Mouse (Mus musculus): ENCODE measurements around the gene Cacna1f.

Gene Cacna1f

DNA sequence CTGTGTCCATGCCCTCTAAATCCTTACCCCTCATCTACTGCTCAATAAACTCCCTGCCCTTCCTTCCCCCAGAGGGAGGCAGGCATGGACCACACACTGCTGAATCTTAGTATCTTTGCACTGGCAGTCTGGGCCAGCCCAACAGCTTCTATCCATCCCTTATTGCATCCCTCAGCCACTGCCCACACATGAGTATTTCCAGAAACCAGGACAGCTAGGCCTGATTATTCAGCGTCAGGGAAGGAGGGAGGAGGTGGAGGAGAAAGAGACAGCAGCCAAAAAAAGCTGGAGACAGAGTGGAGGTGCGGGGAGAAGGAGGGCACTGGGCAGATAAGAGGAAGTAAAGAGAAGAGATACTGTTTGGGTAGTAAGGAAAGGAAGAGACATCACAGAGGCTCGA, 28.2 kb downstream of the Cacna1f start:
- DNase-seq = no peak

DNA sequence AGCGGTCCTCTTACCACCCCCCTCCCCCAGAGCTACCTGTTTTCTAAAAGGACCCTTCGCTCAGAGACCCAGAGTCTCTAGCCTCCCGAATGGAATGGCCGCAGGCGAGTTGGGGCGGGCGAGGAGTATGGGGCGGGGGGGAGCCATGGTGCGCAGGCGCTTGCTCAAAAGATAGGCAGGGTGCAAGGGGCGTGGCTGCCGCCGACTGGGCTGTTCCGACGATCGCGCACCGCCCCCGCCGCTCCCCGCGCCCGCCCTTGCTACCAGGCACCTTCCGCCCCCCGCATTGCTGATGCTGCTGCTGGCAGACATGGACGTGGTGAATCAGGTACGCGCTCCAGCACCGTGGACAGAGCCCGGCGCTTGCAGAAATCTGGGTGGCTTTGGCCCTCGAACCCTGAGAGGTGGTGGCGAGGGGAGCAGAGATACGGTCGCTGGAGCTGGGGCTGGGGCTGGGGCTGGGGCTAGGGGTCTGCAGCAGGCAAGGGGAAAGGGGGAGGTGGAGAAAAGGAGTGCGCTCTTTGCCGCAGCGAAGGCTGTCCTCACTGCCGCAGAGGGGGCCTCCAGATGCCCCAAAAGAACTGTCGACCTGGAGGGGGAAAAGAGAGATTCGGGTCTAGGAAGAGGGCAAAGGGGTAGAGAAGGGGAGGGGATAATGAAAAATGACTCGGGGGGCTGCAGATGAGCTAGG, 31.7 kb downstream of the Cacna1f start, which contains the start of gene Syp:
TSS of gene Syp (plus strand) at position 71 of the 691 bp plus-strand sequence.
- DNase-seq = peak; percentile 92

GRCm38 (mm10) chrX:7639536-7640325, 32.8 kb downstream of the Cacna1f start:
- no peak for DNase-seq

DNA sequence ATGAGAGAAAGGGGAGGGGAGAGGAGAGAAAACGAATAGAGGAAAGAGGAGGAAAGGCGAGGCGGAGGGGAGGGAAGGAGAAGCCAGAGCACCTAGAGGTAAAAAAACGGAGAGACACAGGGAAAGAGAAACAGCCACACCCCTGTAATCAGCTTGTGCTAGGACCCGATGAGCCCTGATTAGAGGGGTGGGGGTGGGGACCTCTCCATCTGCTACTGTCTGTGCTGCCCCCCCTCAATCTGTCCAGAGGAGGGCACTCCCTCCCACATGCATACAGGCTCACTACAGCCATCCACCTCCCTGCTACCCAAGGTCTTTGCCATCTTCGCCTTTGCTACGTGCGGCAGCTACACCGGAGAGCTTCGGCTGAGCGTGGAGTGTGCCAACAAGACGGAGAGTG, 33.9 kb downstream of the Cacna1f start:
- no peak for DNase-seq

- peak; percentile 85 for DNase-seq
Measured at GRCm38 (mm10) chrX:7645349-7645748, 38.5 kb downstream of the Cacna1f start.

DNA sequence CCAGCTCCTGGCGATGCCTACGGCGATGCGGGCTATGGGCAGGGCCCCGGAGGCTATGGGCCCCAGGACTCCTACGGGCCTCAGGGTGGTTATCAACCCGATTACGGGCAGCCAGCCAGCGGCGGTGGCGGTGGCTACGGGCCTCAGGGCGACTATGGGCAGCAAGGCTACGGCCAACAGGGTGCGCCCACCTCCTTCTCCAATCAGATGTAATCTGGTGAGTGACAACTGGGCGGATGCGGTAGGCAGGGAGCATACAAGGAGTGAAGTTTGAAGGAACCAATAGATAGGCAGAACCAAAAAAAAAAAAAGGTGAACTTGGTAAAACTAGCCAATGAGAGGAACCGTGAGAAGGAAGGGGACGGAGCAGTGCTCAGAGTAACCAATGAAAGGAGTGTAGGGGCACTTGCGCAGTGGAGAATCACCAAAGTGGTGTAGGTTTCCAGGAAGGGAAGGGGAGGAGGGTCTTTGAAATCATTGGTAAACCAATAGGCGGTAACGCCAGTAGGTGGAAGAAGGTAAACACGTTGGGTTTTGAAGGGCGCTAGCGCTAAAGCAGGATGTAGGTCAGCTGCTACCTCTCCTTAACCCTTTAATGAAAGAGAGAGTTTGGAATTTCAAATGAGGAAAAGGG, 41.9 kb downstream of the Cacna1f start:
- peak; percentile 68 for DNase-seq

DNA sequence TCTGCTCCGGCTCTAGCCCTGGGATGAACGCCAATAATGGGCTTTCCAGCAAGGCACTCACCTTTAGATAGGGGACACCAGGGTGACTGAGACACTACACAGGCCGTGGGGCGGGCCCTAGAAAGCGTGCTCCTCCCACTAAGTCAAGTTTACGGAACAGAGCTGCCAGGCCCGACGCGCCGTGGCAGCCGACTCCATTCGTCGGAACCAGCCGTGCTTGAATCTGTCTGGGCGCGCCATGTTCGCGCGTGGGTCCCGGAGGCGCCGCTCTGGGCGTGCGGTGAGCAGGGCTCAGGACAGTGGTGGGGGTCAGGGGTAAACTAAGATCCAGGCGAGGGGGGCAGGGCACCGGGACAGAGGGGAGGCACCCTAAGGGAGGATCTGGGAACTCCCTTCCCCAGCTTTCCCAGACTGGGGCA, 50.3 kb downstream of the Cacna1f start, which contains the start of gene Prickle3:
TSS of gene Prickle3 (plus strand) at position 40 of the 419 bp plus-strand sequence.
- no peak for DNase-seq

DNA sequence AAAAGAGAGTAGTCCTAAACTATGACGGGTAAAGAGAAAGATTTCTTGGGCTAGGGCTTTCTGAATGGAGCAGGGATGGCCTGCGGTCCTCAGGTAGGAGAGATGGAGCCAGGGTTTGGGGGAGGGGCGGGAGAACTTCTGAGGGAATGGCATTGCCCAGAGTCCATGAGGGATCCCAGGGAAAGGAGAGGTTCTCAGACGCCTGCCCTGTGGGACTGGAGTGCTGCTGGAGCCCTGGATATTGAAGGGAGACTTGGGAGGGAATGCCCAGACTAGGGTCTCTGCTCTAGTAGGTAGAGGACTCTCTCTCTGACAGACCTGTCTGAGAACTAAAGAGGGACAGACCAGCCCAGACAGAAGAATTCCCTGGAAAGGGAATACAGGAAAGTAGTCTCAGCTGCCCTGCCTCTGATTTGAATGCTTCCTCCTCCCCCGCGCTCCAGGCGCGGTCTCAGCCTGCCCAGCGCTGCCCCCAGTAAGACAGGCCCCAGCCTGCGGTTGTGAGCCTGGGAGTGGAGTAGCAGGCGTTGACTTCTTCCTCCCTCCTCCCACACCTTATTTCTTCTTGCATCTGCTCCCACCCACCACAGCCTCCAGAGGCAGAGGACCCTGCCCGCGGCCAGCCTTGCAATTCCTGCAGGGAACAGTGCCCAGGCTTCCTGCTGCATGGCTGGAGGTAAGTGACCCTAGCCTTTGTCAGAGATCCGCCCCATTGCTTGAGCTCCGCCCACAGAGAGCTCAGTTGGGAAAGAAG, 51.3 kb downstream of the Cacna1f start:
- DNase-seq = no peak

- DNase-seq = no peak
Measured at GRCm38 (mm10) chrX:7658785-7659589, 52.1 kb downstream of the Cacna1f start.

GRCm38 (mm10) chrX:7661086-7661485, 54.2 kb downstream of the Cacna1f start:
- no peak for DNase-seq

GRCm38 (mm10) chrX:7662936-7663335, 56.1 kb downstream of the Cacna1f start:
- no peak for DNase-seq

GRCm38 (mm10) chrX:7664791-7665190, 57.9 kb downstream of the Cacna1f start:
- DNase-seq = no peak

- no peak for DNase-seq
Measured at GRCm38 (mm10) chrX:7665739-7666502, 59.0 kb downstream of the Cacna1f start.

DNA sequence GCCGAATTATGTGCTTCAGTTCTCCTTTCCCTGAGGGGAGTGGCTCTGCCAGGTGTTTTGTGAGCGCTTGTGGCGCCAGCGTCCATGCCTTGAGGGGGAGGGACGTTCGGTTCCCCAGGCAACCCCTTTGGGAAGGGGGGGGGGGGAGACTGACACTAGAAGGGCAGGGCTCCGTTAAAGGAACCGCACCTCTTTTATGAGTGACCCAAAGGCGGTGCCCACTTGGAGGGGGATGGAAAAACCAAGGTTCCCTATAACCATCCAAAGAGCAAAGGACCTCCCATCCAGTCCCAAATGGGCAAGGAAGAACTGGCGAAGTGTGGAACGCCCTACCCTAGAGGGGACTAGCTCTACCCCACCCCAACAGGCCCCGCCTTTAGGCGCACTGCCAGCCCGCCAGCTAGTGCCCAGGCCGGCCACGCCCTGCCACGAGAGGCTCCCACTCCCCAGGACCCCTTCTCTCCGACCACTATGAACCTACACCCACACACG, 63.6 kb downstream of the Cacna1f start:
- DNase-seq = peak; percentile 77

GRCm38 (mm10) chrX:7670921-7671623, 64.2 kb downstream of the Cacna1f start, which contains the start of gene Plp2:
TSS of gene Plp2 (minus strand) at chrX:7671390.
- DNase-seq = no peak

DNA sequence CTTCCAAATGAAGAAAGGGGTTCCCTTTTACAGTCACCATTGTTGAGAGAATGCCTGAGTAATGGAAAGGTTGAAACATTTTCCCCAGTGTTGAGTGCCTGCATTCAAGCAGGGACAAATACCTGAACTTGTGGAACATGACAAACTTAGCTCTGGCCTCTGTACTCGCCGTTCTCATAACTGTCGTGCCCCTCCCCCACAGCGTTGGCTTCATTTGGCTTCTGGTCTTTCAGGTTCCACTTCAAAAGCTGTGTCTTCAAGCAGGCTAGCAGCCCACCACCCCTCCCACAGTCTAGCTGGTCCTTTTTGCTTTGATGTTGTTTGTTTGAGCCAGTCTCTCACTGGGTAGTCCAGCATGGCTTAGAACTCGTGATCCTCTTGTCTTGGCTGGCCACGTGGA, 65.9 kb downstream of the Cacna1f start:
- DNase-seq = no peak

DNA sequence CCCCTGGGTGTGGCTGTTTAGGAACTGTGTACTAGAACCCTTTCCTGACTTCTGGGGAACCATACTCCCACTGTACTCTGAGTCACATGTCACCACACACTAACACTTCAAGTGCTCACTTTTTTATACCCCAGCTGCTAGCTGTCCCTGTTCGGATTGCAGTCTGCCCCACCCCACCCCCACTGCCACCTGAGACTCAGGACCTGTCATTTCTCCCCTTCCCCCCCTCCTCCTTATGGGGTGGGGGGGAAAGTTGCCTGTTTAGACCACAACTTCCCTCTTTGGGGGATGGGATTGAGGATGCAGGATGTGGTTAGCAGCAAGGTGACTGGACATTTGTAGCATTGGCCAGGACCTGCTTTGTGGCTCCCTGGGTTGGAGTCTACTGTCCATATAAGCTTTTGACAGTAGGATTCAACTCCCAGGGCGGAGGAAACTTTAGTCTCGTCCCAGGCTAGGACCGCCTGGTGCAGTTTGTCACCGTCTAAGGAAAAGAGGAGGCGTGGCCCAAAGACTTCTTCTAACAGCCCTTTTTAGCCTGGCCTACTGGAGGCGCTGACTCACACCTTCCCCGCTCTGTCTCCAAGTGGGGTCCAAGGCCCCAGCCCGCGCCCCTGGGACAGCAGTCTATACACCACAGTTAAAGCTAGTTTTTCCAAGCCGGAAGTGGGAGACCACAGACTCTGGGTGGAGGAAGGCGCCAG, 66.8 kb downstream of the Cacna1f start:
- DNase-seq = no peak

- DNase-seq = peak; percentile 44
Measured at GRCm38 (mm10) chrX:7674284-7675000, 67.6 kb downstream of the Cacna1f start.

DNA sequence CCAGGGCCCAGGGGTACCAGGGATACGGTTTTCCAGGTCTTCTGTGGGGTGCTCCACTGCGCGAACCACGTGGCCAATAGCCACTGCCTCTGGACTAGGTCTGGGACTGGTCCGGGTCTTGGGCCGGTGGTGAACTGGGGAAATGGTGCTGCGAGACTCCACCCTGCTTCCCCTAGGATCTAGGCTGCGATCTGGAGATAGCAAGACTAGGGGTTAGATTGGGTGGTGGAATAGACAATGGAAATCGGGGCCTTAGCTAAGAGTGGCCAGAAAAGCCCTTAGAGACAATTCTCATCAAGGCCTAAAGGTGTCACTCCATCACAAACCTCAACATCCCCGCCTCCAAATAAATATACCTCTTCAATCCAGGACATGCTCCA, 68.1 kb downstream of the Cacna1f start:
- no peak for DNase-seq

Data from right cerebral cortex, postnatal 4 days (tissue).